Mouse (Mus musculus) T-cell, adult 66 days (primary cell): Measurements from ENCODE around the gene 6030468B19Rik. TPM values are rescaled to one million over a fixed set of nuclear protein-coding genes. Genes with fewer than 3 reads are reported as not detected.

ENCODE experiments used
- total RNA-seq, 2 experiments: library from RNA; stranded (reverse); gene quantifications; 3 replicates in 1 of 2; 4 replicates in 1 of 2; pipeline ENCODE4 v1.2.4; 2023

Gene 6030468B19Rik
- total RNA-seq: not detected

DNA sequence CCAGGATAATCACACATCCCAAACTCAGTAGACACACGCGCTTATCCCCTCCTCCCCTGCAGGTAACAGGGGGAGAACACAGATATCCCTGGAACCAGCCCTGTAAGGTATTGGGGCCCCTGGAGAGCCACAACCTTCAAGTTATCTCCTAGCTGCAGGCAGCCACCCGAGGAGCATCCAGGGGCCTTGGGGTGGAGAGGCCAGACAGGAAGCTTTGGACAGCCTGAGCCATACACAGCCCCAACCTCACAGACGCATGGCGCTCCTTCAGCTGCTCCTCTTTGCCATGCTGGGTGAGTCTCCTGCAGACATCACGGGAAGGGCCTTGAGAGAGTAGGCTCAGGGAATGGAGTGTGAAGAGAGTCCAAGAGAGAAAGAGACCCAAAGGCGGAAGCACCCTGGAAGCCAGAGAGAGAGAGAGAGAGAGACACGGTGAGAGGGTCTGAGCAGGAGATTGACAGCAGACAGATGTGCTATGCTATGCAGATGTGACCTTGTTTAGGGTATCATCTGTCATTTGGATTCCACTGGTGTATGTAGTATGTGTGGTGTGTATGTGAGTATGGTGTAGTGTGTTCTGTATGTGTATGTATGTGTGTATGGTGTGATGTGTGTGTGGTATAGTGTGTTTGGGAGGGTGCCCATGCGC is at the start of gene 6030468B19Rik:
Gene 6030468B19Rik, plus strand, starts transcription at position 150 of the 649 bp plus-strand sequence.

DNA sequence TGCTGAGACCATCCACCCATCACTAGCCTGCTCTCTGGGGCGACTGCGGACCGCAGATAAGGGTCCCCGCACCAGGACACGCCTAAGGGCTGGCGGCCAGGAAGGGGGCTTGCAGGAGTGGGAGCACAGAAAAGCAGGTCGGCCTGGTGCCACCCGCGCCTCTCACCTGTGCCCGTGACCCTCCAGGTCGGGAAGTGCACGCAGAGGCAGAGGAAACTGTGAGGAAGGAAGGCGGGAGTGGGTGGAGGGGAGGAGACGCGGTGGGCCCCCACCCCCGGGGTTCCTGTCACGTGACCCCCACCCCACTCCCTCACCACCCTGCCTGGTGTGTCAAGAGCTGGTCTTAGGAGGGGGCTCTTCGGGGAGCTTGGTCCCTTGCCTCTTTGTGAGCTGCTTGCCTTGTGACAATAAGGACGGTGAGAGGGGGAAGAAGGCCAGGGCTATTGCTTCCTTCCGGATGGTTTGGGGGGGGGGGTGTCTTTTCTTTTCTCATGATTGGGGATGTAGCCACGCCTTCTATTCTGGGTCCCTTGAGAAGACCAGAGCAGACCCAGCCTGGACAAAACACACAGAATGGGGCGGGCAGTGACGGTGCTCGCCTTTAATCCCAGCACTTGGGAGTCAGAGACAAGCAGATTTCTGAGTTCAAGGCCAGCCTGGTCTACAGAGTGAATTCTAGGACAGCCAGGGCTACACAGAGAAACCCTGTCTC is 15.3 kb upstream of the 6030468B19Rik start, which contains the start of the genes Tmc8 and Tmc6:
Gene Tmc8, plus strand, starts transcription at position 84 of the 712 bp plus-strand sequence.
Gene Tmc6, minus strand, starts transcription at position 206 of the 712 bp plus-strand sequence.

DNA sequence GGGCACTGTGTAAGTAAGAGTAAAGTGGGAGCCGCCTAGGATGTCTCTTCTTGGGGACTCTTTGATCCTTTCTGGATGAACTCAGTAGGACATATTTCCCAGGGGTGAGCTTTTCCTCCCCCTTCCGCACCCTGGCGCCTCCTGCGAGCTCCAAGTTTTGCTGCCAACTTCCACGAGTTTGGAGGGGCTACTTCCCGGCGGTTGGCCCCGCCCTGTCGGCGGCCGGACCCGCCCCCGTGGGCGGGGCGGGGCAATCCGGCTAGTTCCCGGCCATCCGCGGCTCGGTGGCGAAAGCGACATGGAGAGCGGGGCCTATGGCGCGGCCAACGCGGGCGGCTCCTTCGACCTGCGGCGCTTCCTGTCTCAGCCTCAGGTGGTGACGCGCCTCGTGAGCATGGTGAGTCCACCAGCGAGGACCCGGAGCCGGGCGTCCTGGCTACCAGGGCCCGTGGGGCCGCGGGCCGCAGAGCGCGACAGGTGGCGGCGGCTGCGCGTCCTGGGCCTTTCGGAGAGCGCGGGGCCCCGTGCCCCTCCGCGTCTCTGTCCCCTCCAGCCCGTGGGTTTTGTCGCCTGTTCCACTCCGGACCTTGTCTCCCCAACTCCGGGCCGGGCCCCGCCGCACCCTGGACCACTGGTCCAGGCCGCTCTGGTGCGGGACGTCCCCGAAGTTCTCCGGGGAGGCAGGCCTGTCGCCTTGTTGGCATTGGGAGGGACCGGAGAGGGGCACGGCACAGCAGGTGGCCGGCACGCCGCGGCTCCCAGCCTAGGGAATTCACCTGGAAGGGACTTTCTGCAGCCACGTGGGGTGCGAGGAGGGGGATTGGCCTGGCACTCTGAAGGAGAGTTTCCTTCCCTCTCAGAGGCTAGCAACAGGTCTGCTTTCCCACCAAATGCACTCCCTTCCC is 12.2 kb downstream of the 6030468B19Rik start, which contains the start of the genes Gm20708 and Syngr2:
Gene Gm20708, plus strand, starts transcription at position 262 of the 905 bp plus-strand sequence.
Gene Syngr2, plus strand, starts transcription at position 262 of the 905 bp plus-strand sequence.

DNA sequence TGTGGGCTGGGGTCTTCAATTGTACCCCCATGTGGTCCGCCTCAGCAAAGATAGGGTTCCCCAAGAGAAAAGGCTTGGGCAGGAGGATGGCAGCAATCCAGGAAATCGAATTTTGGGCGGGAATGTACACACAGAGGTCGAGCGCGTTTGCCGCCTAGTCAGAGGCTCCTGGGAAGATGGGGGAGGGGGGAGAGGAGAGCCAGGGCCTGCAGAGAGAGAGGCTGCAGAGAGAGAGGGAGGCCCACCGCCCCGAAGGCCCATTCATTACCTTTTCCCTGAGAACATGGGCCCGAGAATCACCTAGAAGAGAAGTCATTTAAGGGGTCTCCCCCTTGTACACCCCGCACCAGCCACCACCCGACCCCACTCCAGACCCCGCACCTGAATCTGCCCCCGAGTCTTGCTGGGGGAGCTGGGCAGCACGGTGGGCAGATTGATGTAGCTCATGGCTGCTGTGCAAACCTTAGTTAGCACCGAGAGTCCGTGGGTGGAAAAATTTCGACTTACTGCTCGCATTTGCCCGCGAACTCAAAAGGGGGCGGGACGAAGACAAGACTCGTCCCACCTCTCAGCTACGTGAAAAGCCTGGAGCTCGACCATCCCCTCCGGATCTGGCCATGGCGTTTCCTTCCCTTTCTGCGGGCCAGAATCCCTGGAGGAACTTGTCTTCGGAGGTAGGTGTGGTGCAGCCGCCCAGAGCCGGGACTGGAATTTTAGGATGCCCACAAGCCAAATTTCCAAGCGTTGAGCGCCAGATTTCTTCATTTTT is 28.1 kb downstream of the 6030468B19Rik start, which contains the start of the genes Afmid and Tk1:
Gene Afmid, plus strand, starts transcription at position 592 of the 769 bp plus-strand sequence.
Gene Tk1, minus strand, starts transcription at position 760 of the 769 bp plus-strand sequence.

DNA sequence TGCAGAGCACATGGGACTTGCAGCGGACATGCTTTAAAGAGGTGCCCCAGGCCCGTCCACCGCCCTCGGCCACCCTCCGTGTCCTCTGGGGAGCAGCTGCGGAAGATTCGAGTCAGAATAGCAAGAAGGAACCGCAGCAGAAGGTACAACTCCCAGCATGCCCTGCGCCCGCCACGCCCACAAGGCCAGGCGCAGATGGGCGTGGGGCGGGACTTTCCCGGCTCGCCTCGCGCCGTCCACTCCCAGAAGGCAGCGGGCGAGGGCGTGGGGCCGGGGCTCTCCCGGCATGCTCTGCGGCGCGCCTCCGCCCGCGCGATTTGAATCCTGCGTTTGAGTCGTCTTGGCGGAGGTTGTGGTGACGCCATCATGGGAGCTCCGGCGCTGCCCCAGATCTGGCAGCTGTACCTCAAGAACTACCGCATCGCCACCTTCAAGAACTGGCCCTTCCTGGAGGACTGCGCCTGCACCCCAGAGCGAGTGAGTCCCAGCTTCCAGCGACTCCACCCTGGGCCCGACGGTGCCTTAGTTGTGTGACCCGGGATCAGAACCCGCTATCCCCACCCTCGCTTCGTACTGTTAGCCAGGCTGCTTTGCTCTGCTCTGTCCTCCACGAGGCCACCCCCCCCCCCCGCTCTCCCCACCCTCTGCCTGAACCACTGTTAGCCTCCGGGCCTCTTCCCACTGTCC is 51.7 kb downstream of the 6030468B19Rik start, which contains the start of gene Birc5:
Gene Birc5, plus strand, starts transcription at position 267 of the 687 bp plus-strand sequence.

Other genes starting within 250 kb of the 6030468B19Rik start
- gene Tnrc6c, start 143.4 kb upstream of the 6030468B19Rik start, total RNA-seq: 100 to 1,000 TPM; 106 to 110 TPM
- gene Tmc8, start 15.6 kb upstream of the 6030468B19Rik start, total RNA-seq: 100 to 1,000 TPM in 1 of 2 experiments, 10 to 100 TPM in 1; 100.0 to 117 TPM
- gene Tmc6, start 15.5 kb upstream of the 6030468B19Rik start, total RNA-seq: 100 to 1,000 TPM; 268 to 274 TPM
- gene Gm20708, start 12.0 kb downstream of the 6030468B19Rik start, total RNA-seq: 10 to 100 TPM in 1 of 2 experiments, under 1 TPM in 1; 0.98 to 10.1 TPM
- gene Syngr2, start 12.0 kb downstream of the 6030468B19Rik start, total RNA-seq: 10 to 100 TPM; 48.9 to 50.1 TPM
- 10 to 100 TPM; 15.5 to 23.1 TPM for gene Afmid, start 28.3 kb downstream of the 6030468B19Rik start, total RNA-seq
- gene Tk1, start 28.4 kb downstream of the 6030468B19Rik start, total RNA-seq: 10 to 100 TPM in 1 of 2 experiments, 1 to 10 TPM in 1; 3.6 to 10.5 TPM
- 10 to 100 TPM in 1 of 2 experiments, 1 to 10 TPM in 1; 1.2 to 11.3 TPM for gene Birc5, start 51.6 kb downstream of the 6030468B19Rik start, total RNA-seq
- not detected for gene Tmem235, start 63.1 kb downstream of the 6030468B19Rik start, total RNA-seq
- 10 to 100 TPM; 10.8 TPM for gene Tha1, start 75.8 kb downstream of the 6030468B19Rik start, total RNA-seq
- 10 to 100 TPM; 65.4 to 69.4 TPM for gene Socs3, start 172.4 kb downstream of the 6030468B19Rik start, total RNA-seq
- gene Pgs1, start 188.6 kb downstream of the 6030468B19Rik start, total RNA-seq: 10 to 100 TPM; 56.0 to 58.6 TPM